Mouse (Mus musculus) limb, embryonic 12.5 days (tissue): ENCODE measurements around the gene Rgs6. TPM values are rescaled to one million over a fixed set of nuclear protein-coding genes. Genes with fewer than 3 reads are reported as not detected.

Source experiments
- ATAC-seq: fragments of 200-750 bp; cut with Nextera tagmentation; 2 replicates; pipeline ENCODE4 v1.8.0; 2017; ENCODE audit warnings: low read depth, moderate TSS enrichment; ENCODE audit not compliant: insufficient number of reproducible peaks, insufficient read depth, low FRiP score, low TSS enrichment
- H3K27ac ChIP-seq: fragments of 300-500 bp; sonication (generic); 2 replicates; pipeline ENCODE4 v1.5.1; 2016; ENCODE audit warnings: mild to moderate bottlenecking, moderate library complexity
- H3K27me3 ChIP-seq: fragments of 300-500 bp; sonication (generic); 2 replicates; pipeline ENCODE4 v1.6.1; 2016; ENCODE audit warnings: mild to moderate bottlenecking, moderate library complexity
- H3K36me3 ChIP-seq: fragments of 300-500 bp; sonication (generic); 2 replicates; pipeline ENCODE4 v1.6.1; 2016; ENCODE audit warnings: mild to moderate bottlenecking, moderate library complexity
- H3K4me1 ChIP-seq: fragments of 300-500 bp; sonication (generic); replicated peaks from 2 replicates; pipeline ENCODE4 v1.6.1; 2016
- H3K4me2 ChIP-seq: fragments of 300-500 bp; sonication (generic); 2 replicates; pipeline ENCODE4 v1.6.1; 2016; ENCODE audit warnings: mild to moderate bottlenecking, moderate library complexity
- H3K4me3 ChIP-seq: fragments of 300-500 bp; sonication (generic); replicated peaks from 2 replicates; pipeline ENCODE4 v1.5.1; 2016; ENCODE audit warnings: mild to moderate bottlenecking
- H3K9ac ChIP-seq: fragments of 300-500 bp; sonication (generic); replicated peaks from 2 replicates; pipeline ENCODE4 v1.6.1; 2016; ENCODE audit warnings: mild to moderate bottlenecking, moderate library complexity
- H3K9me3 ChIP-seq: fragments of 300-500 bp; sonication (generic); 2 replicates; pipeline ENCODE4 v1.6.1; 2016; ENCODE audit warnings: mild to moderate bottlenecking, moderate library complexity
- WGBS: fragments of 180-500 bp; shearing (Covaris S2); methylation state at CpG from one replicate; pipeline ENCODE4 v1.1.7; 2016; 5-methylcytosine and 5-hydroxymethylcytosine counted together
- polyA plus RNA-seq: library from polyadenylated mRNA; unstranded; fragments of >200 nt; fragmentation: Nextera tagmentation; extraction: Ambion mirVana; gene quantifications from 2 replicates; pipeline ENCODE4 v1.2.1, GENCODE M21; 2016

Gene Rgs6
- polyA plus RNA-seq, 1 experiment from 2014 or later = 0.56 TPM

DNA sequence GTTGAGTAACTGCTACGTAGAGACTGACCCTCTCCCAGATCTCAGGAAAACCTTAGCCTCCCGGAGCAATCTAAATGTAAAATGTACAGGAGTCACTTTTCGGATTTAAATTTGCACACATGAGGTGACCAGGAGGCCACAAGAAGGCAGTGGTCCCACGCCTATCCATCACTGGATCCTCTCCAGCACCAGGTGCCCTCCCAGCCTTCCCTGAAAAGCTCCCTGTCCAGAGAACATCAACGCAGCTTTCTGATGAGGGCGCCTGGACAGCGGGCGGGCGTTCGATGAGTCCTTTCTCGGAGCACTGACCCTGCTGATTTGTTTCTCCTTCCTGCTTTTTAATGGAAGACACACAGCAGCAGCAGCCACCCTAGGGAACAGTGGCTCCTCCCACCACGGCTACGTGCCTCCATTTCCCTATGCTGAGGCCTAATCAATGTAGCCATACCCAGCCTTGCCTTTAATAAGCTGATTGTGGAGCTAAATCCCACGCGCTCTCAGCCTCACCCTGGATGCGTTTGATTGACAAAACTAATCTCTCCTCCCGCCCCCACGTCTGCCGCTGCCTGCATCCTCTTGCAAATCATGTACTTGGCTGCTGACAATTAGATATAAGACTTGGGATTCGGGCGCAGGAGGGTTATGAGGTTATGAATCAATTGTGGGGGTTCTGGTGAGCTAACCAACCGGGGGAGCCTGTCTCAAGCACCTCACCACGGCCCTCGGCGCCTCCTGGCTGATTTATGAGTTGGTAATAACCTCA is 449.9 kb downstream of the Rgs6 start:
- Histone ChIP-seq H3K27ac (no peak overlapping the region), H3K27me3 (peaks cover 4% of the 10 kb centered on the region), H3K9ac (no peak overlapping the region), H3K4me1 (peaks cover 16% of the 10 kb centered on the region), H3K9me3 (no peaks in the 10 kb centered on the region), H3K4me3 (no peak overlapping the region), H3K4me2 (no peak overlapping the region), H3K36me3 (no peaks in the 10 kb centered on the region)
- 67% methylated on average over 25 of the region's 25 CpGs for WGBS
- no peak for ATAC-seq

GRCm38 (mm10) chr12:83038779-83039178 is 450.7 kb downstream of the Rgs6 start:
- ATAC-seq = no peak
- H3K4me2 ChIP-seq = no peak overlapping the region
- H3K4me1 ChIP-seq = peaks cover 16% of the 10 kb centered on the region
- H3K9me3 ChIP-seq = no peaks in the 10 kb centered on the region
- no peak overlapping the region for H3K9ac ChIP-seq
- peaks cover 4% of the 10 kb centered on the region for H3K27me3 ChIP-seq
- 78% methylated on average over 7 of the region's 7 CpGs for WGBS
- 0 out of 2 replicates have a peak overlapping the region, but pooled peaks have one; percentile 5 for H3K27ac ChIP-seq
- no peak overlapping the region for H3K4me3 ChIP-seq
- no peaks in the 10 kb centered on the region for H3K36me3 ChIP-seq

DNA sequence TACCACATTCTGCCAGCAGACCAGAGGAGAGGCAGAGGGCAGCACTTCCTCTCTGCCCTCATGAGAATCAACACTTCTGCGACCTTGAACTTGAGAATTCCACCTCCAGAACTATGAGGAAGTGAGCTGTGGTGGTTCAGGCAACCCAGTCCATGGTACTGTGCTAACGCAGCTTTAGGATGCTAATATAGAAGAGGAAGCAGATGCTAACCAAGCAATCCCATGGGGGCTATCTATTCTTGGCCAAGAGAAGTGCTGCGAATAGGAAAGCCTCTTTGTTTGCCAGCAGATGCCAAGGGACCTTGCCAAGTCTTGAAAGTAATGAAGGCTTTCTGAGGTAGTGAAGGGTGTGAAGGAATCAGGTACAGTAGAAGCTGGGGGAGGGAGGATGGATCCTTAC is 451.8 kb downstream of the Rgs6 start:
- H3K27me3 ChIP-seq = peaks cover 4% of the 10 kb centered on the region
- ATAC-seq = no peak
- H3K9me3 ChIP-seq = no peaks in the 10 kb centered on the region
- H3K36me3 ChIP-seq = no peaks in the 10 kb centered on the region
- H3K4me1 ChIP-seq = peaks cover 16% of the 10 kb centered on the region
- no peak overlapping the region for H3K4me3 ChIP-seq
- H3K27ac ChIP-seq = no peak overlapping the region
- no peak overlapping the region for H3K9ac ChIP-seq
- WGBS = 69% methylated on average over 3 of the region's 3 CpGs
- no peak overlapping the region for H3K4me2 ChIP-seq

DNA sequence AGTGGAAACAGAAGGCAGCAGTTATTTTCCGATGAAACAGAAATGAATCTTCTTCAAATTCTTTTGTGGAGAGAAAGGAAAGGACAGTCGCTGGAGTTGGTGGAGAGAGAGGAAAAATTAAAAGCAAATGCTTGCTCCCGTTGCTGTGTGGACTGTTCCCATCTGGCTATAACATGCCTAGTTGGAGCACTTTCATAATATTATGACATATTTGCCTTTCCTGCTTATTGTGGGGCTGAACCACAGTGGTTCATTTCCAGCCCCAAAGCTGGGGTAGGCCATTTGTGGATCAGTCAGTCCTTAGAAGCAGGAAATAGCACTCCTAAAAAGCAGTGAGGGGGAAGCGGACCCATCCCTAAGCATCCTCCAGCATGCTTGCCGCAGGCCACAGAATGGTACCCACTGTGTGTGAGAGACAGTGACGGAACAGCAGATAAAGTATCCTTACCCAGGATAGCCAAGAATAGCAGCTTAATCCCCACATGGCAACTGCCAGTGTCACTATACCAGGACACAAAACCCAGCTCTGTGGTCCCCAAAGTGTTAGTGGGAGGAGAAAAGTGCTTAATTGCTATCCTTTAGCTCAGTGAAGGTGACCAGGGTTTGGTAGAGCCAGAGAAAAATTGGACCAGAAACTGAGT is 456.0 kb downstream of the Rgs6 start:
- Histone ChIP-seq H3K27me3 (peaks cover 4% of the 10 kb centered on the region), H3K27ac (no peak overlapping the region), H3K9ac (no peak overlapping the region), H3K4me1 (peaks cover 5% of the 10 kb centered on the region; the same call in 1 of the 2 replicates), H3K9me3 (no peaks in the 10 kb centered on the region), H3K4me2 (no peak overlapping the region), H3K36me3 (no peaks in the 10 kb centered on the region), H3K4me3 (no peak overlapping the region)
- no peak for ATAC-seq
- WGBS = 68% methylated on average over 6 of the region's 6 CpGs

DNA sequence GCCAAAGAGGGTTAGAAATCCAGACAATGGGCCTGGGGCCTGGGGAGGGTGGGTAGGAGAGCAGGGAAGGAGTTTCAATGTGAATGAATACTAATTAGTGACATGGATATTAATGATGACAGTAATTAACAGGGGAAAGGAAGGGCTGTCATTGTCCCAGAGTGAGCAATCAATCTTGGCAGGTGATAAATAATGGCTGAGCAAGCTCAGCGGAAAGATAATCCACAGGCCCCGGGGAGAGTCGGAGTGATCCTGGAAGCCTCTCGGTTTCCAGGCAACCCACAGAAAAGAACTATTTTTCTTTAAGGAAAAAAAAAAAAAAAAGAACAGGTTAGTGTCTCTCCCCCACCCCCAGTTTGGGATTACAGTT is 456.5 kb downstream of the Rgs6 start:
- WGBS = 24% methylated on average over 4 of the region's 4 CpGs
- no peak overlapping the region for H3K4me2 ChIP-seq
- no peak overlapping the region for H3K9ac ChIP-seq
- H3K4me3 ChIP-seq = no peak overlapping the region
- H3K36me3 ChIP-seq = no peaks in the 10 kb centered on the region
- peaks cover 4% of the 10 kb centered on the region for H3K27me3 ChIP-seq
- ATAC-seq = no peak
- H3K9me3 ChIP-seq = no peaks in the 10 kb centered on the region
- peaks cover 5% of the 10 kb centered on the region; the same call in 1 of the 2 replicates for H3K4me1 ChIP-seq
- H3K27ac ChIP-seq = no peak overlapping the region

DNA sequence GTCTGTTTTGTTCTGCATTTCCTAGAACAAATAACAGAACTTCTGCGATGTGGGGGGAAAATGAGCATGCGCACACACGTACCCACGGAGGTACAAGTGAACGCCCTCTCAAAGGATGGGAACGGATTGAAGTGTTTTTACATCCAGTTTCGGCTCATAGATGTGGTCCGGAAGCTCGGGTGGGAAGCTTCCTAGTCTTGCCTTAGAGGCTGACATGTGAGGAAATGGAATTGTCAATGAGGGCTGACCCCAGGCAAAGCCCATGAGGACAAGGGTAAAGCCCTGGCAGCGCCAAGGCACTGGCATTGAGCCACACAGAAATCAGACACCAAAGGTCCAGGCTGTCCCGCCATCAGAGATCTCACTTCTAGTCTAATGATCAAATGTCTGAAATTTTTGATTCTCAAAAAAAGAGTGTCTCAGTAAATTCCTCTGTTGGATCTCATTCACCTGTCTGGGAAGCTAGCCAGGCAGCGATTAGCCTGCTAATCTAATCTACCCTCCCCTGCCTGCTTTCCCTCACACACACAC is 457.0 kb downstream of the Rgs6 start:
- WGBS = 76% methylated on average over 12 of the region's 12 CpGs
- no peaks in the 10 kb centered on the region for H3K36me3 ChIP-seq
- H3K27ac ChIP-seq = no peak overlapping the region
- H3K4me1 ChIP-seq = peaks cover under 1% of the 10 kb centered on the region; the same call in 1 of the 2 replicates
- H3K4me2 ChIP-seq = no peak overlapping the region
- no peak for ATAC-seq
- H3K27me3 ChIP-seq = peaks cover 4% of the 10 kb centered on the region
- H3K9ac ChIP-seq = no peak overlapping the region
- H3K9me3 ChIP-seq = no peaks in the 10 kb centered on the region
- H3K4me3 ChIP-seq = no peak overlapping the region

GRCm38 (mm10) chr12:83046734-83047133 is 458.6 kb downstream of the Rgs6 start:
- Histone ChIP-seq H3K9ac (no peak overlapping the region), H3K4me3 (no peak overlapping the region), H3K27me3 (peaks cover 1% of the 10 kb centered on the region), H3K27ac (no peak overlapping the region), H3K4me2 (no peak overlapping the region), H3K4me1 (no peaks in the 10 kb centered on the region), H3K9me3 (no peaks in the 10 kb centered on the region), H3K36me3 (no peaks in the 10 kb centered on the region)
- 96% methylated on average over 9 of the region's 9 CpGs for WGBS
- no peak for ATAC-seq

DNA sequence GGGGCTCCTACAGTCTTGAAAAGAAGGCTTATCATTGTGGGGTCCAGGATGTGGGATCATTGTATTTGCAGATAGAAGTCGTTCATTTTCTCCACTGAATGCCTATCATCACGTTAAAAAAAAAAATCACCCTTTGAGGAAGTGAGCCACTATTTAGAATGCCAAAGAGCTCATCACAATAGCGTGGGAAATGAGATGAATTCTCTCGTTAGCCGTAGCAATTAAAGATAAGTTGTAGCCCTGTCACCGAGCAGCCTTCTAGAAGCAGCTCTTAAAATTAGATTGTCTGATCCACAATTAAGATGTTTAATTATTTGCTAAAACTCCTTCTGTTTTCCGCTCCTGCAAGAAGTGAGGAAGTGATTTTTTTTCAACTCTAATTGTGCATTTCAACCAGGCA is 459.6 kb downstream of the Rgs6 start:
- Histone ChIP-seq H3K27ac (no peak overlapping the region), H3K4me3 (no peak overlapping the region), H3K36me3 (no peaks in the 10 kb centered on the region), H3K4me2 (no peak overlapping the region), H3K4me1 (no peaks in the 10 kb centered on the region), H3K9ac (no peak overlapping the region), H3K27me3 (no peaks in the 10 kb centered on the region), H3K9me3 (no peaks in the 10 kb centered on the region)
- WGBS = 59% methylated on average over 7 of the region's 7 CpGs
- no peak for ATAC-seq

DNA sequence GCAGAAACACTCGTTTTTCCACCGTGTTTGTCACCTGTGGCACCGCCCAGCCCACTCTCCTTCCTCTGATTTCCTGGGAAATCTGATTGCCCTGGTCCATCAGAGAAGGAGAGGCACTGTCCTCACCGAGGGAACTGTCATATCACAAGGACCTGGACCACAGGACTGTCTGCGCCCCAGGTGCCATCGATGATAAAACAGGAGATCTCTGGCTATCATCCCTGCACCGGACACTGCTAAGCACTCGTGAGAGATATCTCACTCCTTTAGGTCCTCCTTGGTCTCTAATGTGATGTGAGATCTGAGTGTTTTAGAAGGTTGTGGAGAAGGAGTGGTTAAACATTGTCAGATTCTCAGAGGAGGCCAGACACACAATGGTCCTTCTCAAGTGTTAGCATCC is 462.4 kb downstream of the Rgs6 start:
- peaks cover 6% of the 10 kb centered on the region for H3K9me3 ChIP-seq
- H3K27me3 ChIP-seq = no peaks in the 10 kb centered on the region
- no peaks in the 10 kb centered on the region for H3K36me3 ChIP-seq
- no peak overlapping the region for H3K27ac ChIP-seq
- H3K4me1 ChIP-seq = no peaks in the 10 kb centered on the region
- H3K4me3 ChIP-seq = no peak overlapping the region
- H3K4me2 ChIP-seq = no peak overlapping the region
- H3K9ac ChIP-seq = no peak overlapping the region
- no peak for ATAC-seq
- WGBS = 77% methylated on average over 8 of the region's 8 CpGs

DNA sequence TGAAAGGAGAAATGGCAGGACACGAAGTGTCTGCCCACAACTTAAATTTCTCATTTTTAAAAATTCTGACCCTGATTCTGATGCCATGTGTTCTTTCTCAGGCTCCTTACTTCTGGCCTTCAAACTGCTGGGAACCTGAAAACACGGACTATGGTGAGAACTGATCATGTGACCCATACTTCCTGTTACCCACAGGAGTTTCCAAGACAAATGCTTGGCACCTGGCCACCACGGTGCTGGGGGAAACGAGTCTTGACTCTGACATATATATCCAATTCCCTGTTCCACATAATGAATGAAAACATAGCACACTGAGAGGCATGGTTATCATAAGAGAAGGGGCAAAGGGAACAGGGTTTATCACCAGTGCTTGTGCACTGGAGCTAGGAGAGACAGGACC is 464.3 kb downstream of the Rgs6 start:
- no peak for ATAC-seq
- Histone ChIP-seq H3K4me3 (no peak overlapping the region), H3K4me2 (no peak overlapping the region), H3K9me3 (peaks cover 6% of the 10 kb centered on the region), H3K4me1 (no peaks in the 10 kb centered on the region), H3K9ac (no peak overlapping the region), H3K27me3 (no peaks in the 10 kb centered on the region), H3K27ac (no peak overlapping the region), H3K36me3 (no peaks in the 10 kb centered on the region)
- 68% methylated on average over 4 of the region's 4 CpGs for WGBS

DNA sequence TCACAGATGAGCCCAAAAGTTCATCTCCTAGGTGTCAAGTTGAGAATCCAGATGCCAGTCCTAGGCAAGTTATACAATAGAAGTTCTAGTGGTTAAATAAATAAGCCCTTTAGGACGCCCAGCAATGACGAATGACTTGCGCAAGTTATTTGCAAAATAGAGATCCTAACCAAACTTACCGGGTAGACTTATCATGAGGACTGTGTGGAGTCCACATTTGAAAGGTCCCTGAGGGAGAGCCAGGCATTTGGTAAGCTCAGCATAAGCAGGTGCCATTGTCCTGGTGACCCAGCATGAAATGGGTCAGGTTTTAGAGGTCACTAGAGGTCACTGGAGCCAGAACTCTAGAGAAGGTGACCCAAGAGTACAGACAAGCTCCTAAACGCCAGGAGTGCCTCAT is 467.6 kb downstream of the Rgs6 start:
- no peak for ATAC-seq
- H3K36me3 ChIP-seq = no peaks in the 10 kb centered on the region
- no peak overlapping the region for H3K9ac ChIP-seq
- no peak overlapping the region for H3K27ac ChIP-seq
- no peak overlapping the region for H3K4me3 ChIP-seq
- WGBS = 87% methylated on average over 5 of the region's 5 CpGs
- H3K27me3 ChIP-seq = no peaks in the 10 kb centered on the region
- H3K4me1 ChIP-seq = no peaks in the 10 kb centered on the region
- peaks cover 6% of the 10 kb centered on the region for H3K9me3 ChIP-seq
- H3K4me2 ChIP-seq = no peak overlapping the region
